Mouse (Mus musculus) macrophage (primary cell): ENCODE results near the gene Ttll13. TPM values are rescaled to one million over a fixed set of nuclear protein-coding genes. Genes with fewer than 3 reads are reported as not detected.
A peak's percentile ranks its signal among the peaks of the same experiment; 100 is the strongest.

ENCODE experiments used
- H3K27ac ChIP-seq: fragments of 350-480 bp; formaldehyde crosslinking; 2 replicates; pipeline ENCODE4 v1.9.0; 2021
- H3K36me3 ChIP-seq: fragments of 350-480 bp; formaldehyde crosslinking; 2 replicates; pipeline ENCODE4 v1.9.0; 2021; ENCODE audit errors: inconsistent target
- H3K4me3 ChIP-seq: fragments of 350-480 bp; formaldehyde crosslinking; 2 replicates; pipeline ENCODE4 v1.9.0; 2021; ENCODE audit errors: inconsistent target
- H3K79me2 ChIP-seq: fragments of 350-480 bp; formaldehyde crosslinking; 2 replicates; pipeline ENCODE4 v1.9.0; 2021; ENCODE audit errors: inconsistent target
- WGBS: methylation state at CpG from one replicate; pipeline ENCODE4 v1.1.7; 2026; ENCODE audit warnings: inconsistent platforms; ENCODE audit not compliant: missing documents; 5-methylcytosine and 5-hydroxymethylcytosine counted together
- polyA plus RNA-seq: library from polyadenylated mRNA; stranded (reverse); fragments of 250-400 nt; gene quantifications from 3 replicates; pipeline ENCODE4 v1.2.4, GENCODE M21; 2018; ENCODE audit warnings: inconsistent platforms

Gene Ttll13
- polyA plus RNA-seq, 1 experiment from 2014 or later = 0.06 TPM

- Histone ChIP-seq H3K4me3 (no peak overlapping the region), H3K36me3 (no peaks in the 10 kb centered on the region), H3K79me2 (peaks cover 83% of the 10 kb centered on the region; the same call in 1 of the 2 replicates), H3K27ac (no peak overlapping the region)
- 91% methylated on average over 11 of the region's 12 CpGs for WGBS
Observed at GRCm38 (mm10) chr7:80205705-80206589, 40.2 kb upstream of the Ttll13 start.

- 47% methylated on average over 3 of the region's 3 CpGs for WGBS
Observed at GRCm38 (mm10) chr7:80207314-80207731, 38.9 kb upstream of the Ttll13 start.

GRCm38 (mm10) chr7:80208026-80208642 is 38.0 kb upstream of the Ttll13 start:
- 74% methylated on average over 18 of the region's 18 CpGs for WGBS
- Histone ChIP-seq H3K36me3 (0 out of 2 replicates have a peak, but pooled peaks cover 1% of the 10 kb centered on the region), H3K79me2 (peaks cover 79% of the 10 kb centered on the region; the same call in 1 of the 2 replicates), H3K4me3 (no peak overlapping the region), H3K27ac (no peak overlapping the region)

More at GRCm38 (mm10) chr7:80207314-80207731, 38.9 kb upstream of the Ttll13 start:
- Histone ChIP-seq H3K4me3 (no peak overlapping the region), H3K27ac (no peak overlapping the region), H3K36me3 (no peaks in the 10 kb centered on the region), H3K79me2 (peaks cover 82% of the 10 kb centered on the region; the same call in 1 of the 2 replicates)

GRCm38 (mm10) chr7:80208738-80209430 is 37.3 kb upstream of the Ttll13 start:
- Histone ChIP-seq H3K36me3 (0 out of 2 replicates have a peak, but pooled peaks cover 7% of the 10 kb centered on the region), H3K4me3 (no peak overlapping the region), H3K79me2 (peaks cover 77% of the 10 kb centered on the region; the same call in 1 of the 2 replicates), H3K27ac (peak overlapping the region; percentile 34)
- 45% methylated on average over 10 of the region's 10 CpGs for WGBS

- H3K27ac ChIP-seq = peak overlapping the region; percentile 34
- peaks cover 69% of the 10 kb centered on the region; the same call in 1 of the 2 replicates for H3K79me2 ChIP-seq
- H3K4me3 ChIP-seq = no peak overlapping the region
- H3K36me3 ChIP-seq = 0 out of 2 replicates have a peak, but pooled peaks cover 7% of the 10 kb centered on the region
- 0% methylated on average over 6 of the region's 6 CpGs for WGBS
Observed at GRCm38 (mm10) chr7:80209669-80210068, 36.5 kb upstream of the Ttll13 start.

GRCm38 (mm10) chr7:80210982-80211381 is 35.2 kb upstream of the Ttll13 start:
- Histone ChIP-seq H3K4me3 (no peak overlapping the region), H3K36me3 (peaks cover 9% of the 10 kb centered on the region; the same call in 1 of the 2 replicates), H3K79me2 (peaks cover 56% of the 10 kb centered on the region; the same call in 1 of the 2 replicates), H3K27ac (no peak overlapping the region)
- 89% methylated on average over 4 of the region's 4 CpGs for WGBS

- 96% methylated on average over 7 of the region's 7 CpGs for WGBS
- Histone ChIP-seq H3K36me3 (peaks cover 24% of the 10 kb centered on the region), H3K4me3 (no peak overlapping the region), H3K27ac (no peak overlapping the region), H3K79me2 (peaks cover 30% of the 10 kb centered on the region; the same call in 1 of the 2 replicates)
Observed at GRCm38 (mm10) chr7:80213604-80214003, 32.6 kb upstream of the Ttll13 start.

GRCm38 (mm10) chr7:80214459-80214858 is 31.7 kb upstream of the Ttll13 start:
- whole genome bisulfite sequencing = 85% methylated on average over 8 of the region's 8 CpGs
- H3K4me3 ChIP-seq = no peak overlapping the region
- peaks cover 32% of the 10 kb centered on the region for H3K36me3 ChIP-seq
- H3K79me2 ChIP-seq = peaks cover 25% of the 10 kb centered on the region; the same call in 1 of the 2 replicates
- H3K27ac ChIP-seq = no peak overlapping the region

GRCm38 (mm10) chr7:80215398-80215797 is 30.8 kb upstream of the Ttll13 start:
- H3K79me2 ChIP-seq = peaks cover 23% of the 10 kb centered on the region; the same call in 1 of the 2 replicates
- WGBS = 46% methylated on average over 4 of the region's 4 CpGs
- peaks cover 42% of the 10 kb centered on the region for H3K36me3 ChIP-seq
- H3K27ac ChIP-seq = no peak overlapping the region
- no peak overlapping the region for H3K4me3 ChIP-seq

- no peak overlapping the region for H3K27ac ChIP-seq
- H3K79me2 ChIP-seq = peaks cover 11% of the 10 kb centered on the region; the same call in 1 of the 2 replicates
- H3K36me3 ChIP-seq = peaks cover 54% of the 10 kb centered on the region
- 94% methylated on average over 5 of the region's 8 CpGs for WGBS
- no peak overlapping the region for H3K4me3 ChIP-seq
Observed at GRCm38 (mm10) chr7:80216566-80216965, 29.6 kb upstream of the Ttll13 start.

- 94% methylated on average over 9 of the region's 9 CpGs for WGBS
- H3K4me3 ChIP-seq = no peak overlapping the region
- H3K36me3 ChIP-seq = peaks cover 55% of the 10 kb centered on the region
- H3K79me2 ChIP-seq = no peaks in the 10 kb centered on the region
- H3K27ac ChIP-seq = no peak overlapping the region
Observed at GRCm38 (mm10) chr7:80218666-80219065, 27.5 kb upstream of the Ttll13 start.

- no peaks in the 10 kb centered on the region for H3K79me2 ChIP-seq
- 96% methylated on average over 9 of the region's 9 CpGs for WGBS
- peaks cover 67% of the 10 kb centered on the region for H3K36me3 ChIP-seq
- H3K27ac ChIP-seq = no peak overlapping the region
- H3K4me3 ChIP-seq = no peak overlapping the region
Observed at GRCm38 (mm10) chr7:80220237-80220797, 25.9 kb upstream of the Ttll13 start.

GRCm38 (mm10) chr7:80221179-80221750 is 24.9 kb upstream of the Ttll13 start:
- H3K27ac ChIP-seq = no peak overlapping the region
- H3K36me3 ChIP-seq = peaks cover 67% of the 10 kb centered on the region
- no peak overlapping the region for H3K4me3 ChIP-seq
- no peaks in the 10 kb centered on the region for H3K79me2 ChIP-seq
- 93% methylated on average over 4 of the region's 4 CpGs for WGBS

- 98% methylated on average over 4 of the region's 4 CpGs for WGBS
- Histone ChIP-seq H3K36me3 (peaks cover 47% of the 10 kb centered on the region; the same call in 1 of the 2 replicates), H3K79me2 (peaks cover 9% of the 10 kb centered on the region; the same call in 1 of the 2 replicates), H3K4me3 (no peak overlapping the region), H3K27ac (no peak overlapping the region)
Observed at GRCm38 (mm10) chr7:80227065-80227464, 19.1 kb upstream of the Ttll13 start.
